19 mouse cellular contexts compared by ENCODE assay signal in genomic region chr10:88883721-88884120, GRCm38 (mm10). TPM values are rescaled to one million over a fixed set of nuclear protein-coding genes. Genes with fewer than 3 reads are reported as not detected.
A peak's percentile ranks its signal among the peaks of the same experiment; 100 is the strongest.
DNase-seq lines count a peak whose midpoint lies in the region; TF ChIP-seq lines count a peak whose summit lies in the region.
"Had no signal": no experiment of that assay in that cellular context is flagged by ENCODE, and none has a peak within 500 bp of the region (broad histone marks: within the 10 kb centered on the region; RNA-seq: fewer than 3 reads in every experiment).

No protein-coding gene starts in this region.

- H3K4me3 ChIP-seq in kidney, adult 2 months (ENCODE audit: insufficient read depth, low read depth, low read length): no peak overlapping the region

- H3K4me1 ChIP-seq in kidney, adult 2 months (ENCODE audit: control insufficient read depth, insufficient read depth, low read length): no peaks in the 10 kb centered on the region

- no peaks in the 10 kb centered on the region for H3K27me3 ChIP-seq in kidney, adult 2 months (replicated peaks; ENCODE audit: control insufficient read depth, insufficient read depth, low read length)

- no peak for TF ChIP-seq POLR2A in kidney, adult 2 months (IDR thresholded peaks at IDR 0.05; ENCODE audit: low read depth, low read length)

- no peak overlapping the region for H3K27ac ChIP-seq in kidney, adult 2 months (ENCODE audit: insufficient read depth, low read depth, low read length)

- no peaks in the 10 kb centered on the region for H3K36me3 ChIP-seq in kidney, adult 2 months (ENCODE audit: control insufficient read depth, insufficient read depth, low read length)
- H3K36me3 ChIP-seq: G1E had no signal

- DNase-seq in kidney, adult 2 months: peak; percentile 79
- DNase-seq in kidney, postnatal 14 days: no peak
- DNase-seq in kidney, adult 8-10 months: peak; percentile 25 to 41
- no peak for DNase-seq in kidney, postnatal 25 days
- peak; percentile 72 for DNase-seq in kidney, adult 9 months
- DNase-seq in kidney, postnatal 10 days: no peak
- DNase-seq in kidney, postnatal 36 days: peak; percentile 29 to 34
- DNase-seq in kidney, adult 18-20 months: no peak
- DNase-seq: adrenal gland, adult 2 months; adrenal gland, adult 8-10 months; adrenal gland, postnatal 10 days; adrenal gland, postnatal 14 days; adrenal gland, postnatal 25 days; adrenal gland, postnatal 36 days; B cell, adult 2 months; cerebellum, adult 11 months; cerebellum, adult 11-12 months had no signal

- TF ChIP-seq CTCF in kidney, adult 2 months (conservative IDR thresholded peaks at IDR 0.05; ENCODE audit: insufficient read depth, insufficient read length, low read depth, low read length): no peak

- 61% methylated on average over 2 of the region's 2 CpGs for WGBS in kidney, adult 2 months

RNA-seq across cellular contexts. Expression of gene Slc5a8, which starts 2.1 kb away (rescaled TPM):
- polyA plus RNA-seq in kidney, adult 2 months (2012; rRNA removed): 25.3 and 25.5 TPM in 2 replicates
- polyA plus RNA-seq: activated CD4-positive, CD25-positive, alpha-beta regulatory T cell, adult 4 months; G1E had no signal

RNA-seq across cellular contexts. Expression of gene Utp20, which starts 57.1 kb away (rescaled TPM):
- 10.9 and 14.2 TPM in 2 replicates for polyA plus RNA-seq in kidney, adult 2 months (2012; rRNA removed)

Comparison
In these comparisons a context has a peak if more than half of its experiments do, and no peak if none do; other contexts are left out.
1. DNase-seq: peak in kidney, adult 2 months (single experiment), kidney, adult 8-10 months (2 of 2), kidney, adult 9 months (single experiment) and kidney, postnatal 36 days (2 of 2); none in kidney, postnatal 14 days (single experiment), kidney, postnatal 25 days (0 of 2), kidney, postnatal 10 days (single experiment) and kidney, adult 18-20 months (single experiment).